Mouse (Mus musculus): Measurements from ENCODE around the gene Prr36. TPM values are rescaled to one million over a fixed set of nuclear protein-coding genes. Genes with fewer than 3 reads are reported as not detected.

Gene Prr36
- polyA plus RNA-seq (2015; fragmentation: Nextera tagmentation; extraction: Ambion mirVana) = 0.32 and 0.47 TPM in 2 replicates

DNA sequence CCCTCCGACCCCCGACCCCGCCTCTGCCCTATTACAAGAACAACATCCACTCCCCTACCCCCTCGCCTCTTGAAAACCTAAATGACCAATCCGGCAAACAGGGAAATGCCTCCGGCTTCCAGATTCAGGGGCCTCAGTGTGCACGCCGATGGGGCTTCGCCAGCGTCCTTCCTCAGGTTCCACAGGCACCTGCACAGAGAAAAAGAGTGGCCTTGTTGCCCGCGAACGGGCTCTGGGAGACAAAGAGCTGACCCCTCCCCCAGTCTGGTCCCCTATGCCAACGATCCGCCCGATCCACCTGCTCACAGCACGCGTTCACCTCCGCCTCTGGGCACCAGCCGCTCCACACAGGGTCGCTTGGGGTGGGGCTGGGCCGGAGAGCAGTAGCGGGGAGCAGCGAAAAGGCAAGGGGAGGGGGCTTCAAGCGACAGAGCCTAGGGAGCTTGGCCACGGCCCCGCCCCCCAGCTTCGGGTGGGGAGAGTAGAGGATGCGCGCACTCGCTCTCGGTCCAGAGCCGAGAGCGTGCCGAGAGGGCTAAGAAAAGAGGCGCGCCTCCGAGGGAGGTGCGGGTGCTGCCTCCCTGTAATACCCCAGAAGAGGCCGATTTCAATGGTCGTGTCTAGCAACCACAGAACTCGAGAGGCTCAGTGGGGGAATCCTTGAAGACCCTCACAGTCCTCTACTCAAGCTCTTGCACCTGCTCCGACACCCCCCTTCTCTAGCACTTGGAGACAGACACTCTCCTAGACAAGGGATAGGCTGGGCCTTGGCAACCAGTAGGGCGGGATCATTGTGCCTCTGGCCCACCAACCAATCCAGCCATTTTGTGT, at the start of gene Prr36:
TSS of gene Prr36 (minus strand) at position 669 of the 831 bp plus-strand sequence.
- Histone ChIP-seq H3K9ac (ENCODE audit: low read depth, low read length) (no peak within 1 kb of the TSS), H3K27me3 (ENCODE audit: control insufficient read depth, insufficient read depth, low read depth, low read length) (peaks cover 49% of the 10 kb centered on the region), H3K4me1 (ENCODE audit: control insufficient read depth, low read depth, low read length) (peaks cover 23% of the 10 kb centered on the region), H3K4me2 (ENCODE audit: low read depth, low read length) (peak within 1 kb of the TSS; percentile 65), H3K9me3 (replicated peaks; ENCODE audit: control insufficient read depth, low read length) (no peaks in the 10 kb centered on the region), H3K36me3 (ENCODE audit: control insufficient read depth, insufficient read depth) (no peaks in the 10 kb centered on the region), H3K4me3 (ENCODE audit: low read depth, low read length) (peak within 1 kb of the TSS; percentile 45), H3K27ac (ENCODE audit: low read length) (no peak within 1 kb of the TSS)
- ATAC-seq (ENCODE audit: low read depth) = no peak
- WGBS (ENCODE audit: insufficient replicate concordance) = 3% methylated on average over 44 of the region's 44 CpGs

DNA sequence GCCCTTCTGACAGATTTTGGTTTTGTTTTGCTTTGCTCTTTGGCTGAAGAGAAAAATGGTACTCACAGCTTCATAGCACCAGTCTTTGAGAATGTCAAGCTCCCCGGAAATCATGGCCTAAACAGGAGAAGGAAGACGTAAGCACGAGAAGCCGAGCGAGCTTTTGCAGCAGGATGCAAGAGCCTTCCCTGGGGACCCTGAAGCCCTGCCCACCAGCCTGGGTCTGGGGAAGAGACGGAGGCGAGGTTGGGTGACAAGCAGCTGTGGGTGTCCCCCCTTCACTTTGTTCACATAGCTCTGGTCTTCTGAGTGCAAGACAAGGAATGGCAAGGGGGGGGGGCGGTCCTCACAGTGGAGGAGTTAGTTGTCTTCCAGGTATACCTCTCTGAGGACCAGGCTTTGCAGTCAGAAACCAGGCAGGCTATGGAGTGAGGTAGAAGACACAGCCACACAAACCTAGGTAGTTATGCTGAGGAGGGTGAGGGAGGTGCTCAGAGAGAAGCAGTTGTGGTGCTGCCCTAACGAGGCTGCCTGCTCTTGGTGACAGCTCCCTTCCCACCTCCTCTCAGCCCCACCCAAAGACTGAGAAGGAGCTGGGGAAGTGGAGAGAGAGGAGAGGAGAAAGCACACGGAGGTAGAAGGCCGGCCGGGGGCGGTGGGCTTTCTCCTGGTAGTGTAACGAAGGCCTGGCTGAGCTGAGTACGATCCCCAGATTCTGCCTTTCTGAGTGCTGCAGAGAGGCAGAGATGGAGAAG, 48.1 kb upstream of the Prr36 start:
- Histone ChIP-seq H3K27ac (ENCODE audit: low read length) (no peak overlapping the region), H3K27me3 (ENCODE audit: control insufficient read depth, insufficient read depth, low read depth, low read length) (no peaks in the 10 kb centered on the region), H3K9me3 (replicated peaks; ENCODE audit: control insufficient read depth, low read length) (no peaks in the 10 kb centered on the region), H3K36me3 (ENCODE audit: control insufficient read depth, insufficient read depth) (peaks cover 41% of the 10 kb centered on the region), H3K4me3 (ENCODE audit: low read depth, low read length) (no peak overlapping the region), H3K4me1 (ENCODE audit: control insufficient read depth, low read depth, low read length) (no peaks in the 10 kb centered on the region), H3K9ac (ENCODE audit: low read depth, low read length) (no peak overlapping the region), H3K4me2 (ENCODE audit: low read depth, low read length) (no peak overlapping the region)
- ATAC-seq (ENCODE audit: low read depth) = no peak
- WGBS (ENCODE audit: insufficient replicate concordance) = 75% methylated on average over 15 of the region's 15 CpGs

DNA sequence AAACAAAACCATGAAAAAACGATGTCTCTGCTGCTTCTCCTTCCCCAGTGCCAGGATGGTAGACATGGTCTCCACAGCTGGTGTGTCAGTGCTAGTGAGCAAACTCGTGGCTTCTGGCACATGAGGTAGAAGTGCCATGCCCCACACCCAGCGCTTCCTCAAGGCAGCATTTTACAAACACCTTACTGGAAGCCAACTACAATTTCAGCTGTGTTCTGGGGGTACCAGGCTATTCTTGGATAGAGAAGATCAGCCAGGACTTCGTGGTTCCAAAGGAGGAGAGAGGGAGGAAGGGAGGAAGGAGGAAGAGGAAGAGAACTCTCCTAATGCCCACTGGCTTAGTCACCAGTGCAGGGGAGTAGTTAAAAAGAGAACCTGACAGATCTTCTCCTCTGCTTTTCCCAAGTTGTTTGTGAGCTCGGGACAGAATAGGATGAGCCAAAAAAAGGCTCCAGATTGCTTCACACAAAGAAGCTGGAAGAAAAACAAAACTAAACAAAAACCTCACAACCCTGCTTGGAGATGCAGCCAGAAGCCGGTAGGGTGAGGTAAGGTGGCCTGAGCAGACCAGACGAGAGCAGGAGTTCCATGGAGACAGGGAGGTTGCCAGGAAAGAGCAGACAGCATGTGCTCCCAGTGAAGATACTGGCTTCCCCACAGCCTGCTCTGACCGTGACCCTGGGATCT, 46.0 kb upstream of the Prr36 start:
- H3K36me3 ChIP-seq (ENCODE audit: control insufficient read depth, insufficient read depth) = peaks cover 26% of the 10 kb centered on the region
- 63% methylated on average over 8 of the region's 8 CpGs for WGBS (ENCODE audit: insufficient replicate concordance)
- H3K9ac ChIP-seq (ENCODE audit: low read depth, low read length) = no peak overlapping the region

DNA sequence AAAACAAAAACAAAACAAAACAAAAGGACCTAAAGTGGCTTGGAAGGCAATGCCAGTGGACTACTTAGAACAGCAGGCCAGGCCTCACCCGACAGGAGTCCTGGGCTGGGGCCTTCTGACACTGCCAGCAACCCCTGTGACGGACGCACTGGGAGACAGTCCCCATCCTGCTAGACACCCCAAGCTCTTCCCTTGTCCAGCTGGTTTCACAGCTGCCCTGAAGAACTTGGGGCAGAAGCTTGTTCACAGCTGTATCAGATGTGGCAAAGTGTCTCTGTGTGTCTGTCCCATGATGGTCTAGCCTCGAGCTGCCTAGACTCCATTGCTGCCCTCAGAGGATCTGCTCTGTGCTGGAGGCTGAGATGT, 42.5 kb upstream of the Prr36 start:
- no peak overlapping the region for H3K4me3 ChIP-seq (ENCODE audit: low read depth, low read length)
- no peaks in the 10 kb centered on the region for H3K9me3 ChIP-seq (replicated peaks; ENCODE audit: control insufficient read depth, low read length)
- no peak overlapping the region for H3K9ac ChIP-seq (ENCODE audit: low read depth, low read length)
- H3K4me1 ChIP-seq (ENCODE audit: control insufficient read depth, low read depth, low read length) = peaks cover 15% of the 10 kb centered on the region
- H3K27me3 ChIP-seq (ENCODE audit: control insufficient read depth, insufficient read depth, low read depth, low read length) = no peaks in the 10 kb centered on the region
- H3K4me2 ChIP-seq (ENCODE audit: low read depth, low read length) = peak overlapping the region; percentile 100
- no peak for ATAC-seq (ENCODE audit: low read depth)
- H3K27ac ChIP-seq (ENCODE audit: low read length) = no peak overlapping the region
- 88% methylated on average over 4 of the region's 4 CpGs for WGBS (ENCODE audit: insufficient replicate concordance)
- H3K36me3 ChIP-seq (ENCODE audit: control insufficient read depth, insufficient read depth) = peaks cover 5% of the 10 kb centered on the region

More for the DNA sequence above, 46.0 kb upstream of the Prr36 start:
- Histone ChIP-seq H3K4me3 (ENCODE audit: low read depth, low read length) (no peak overlapping the region), H3K4me1 (ENCODE audit: control insufficient read depth, low read depth, low read length) (peaks cover 14% of the 10 kb centered on the region), H3K9me3 (replicated peaks; ENCODE audit: control insufficient read depth, low read length) (no peaks in the 10 kb centered on the region), H3K4me2 (ENCODE audit: low read depth, low read length) (no peak overlapping the region), H3K27me3 (ENCODE audit: control insufficient read depth, insufficient read depth, low read depth, low read length) (no peaks in the 10 kb centered on the region), H3K27ac (ENCODE audit: low read length) (no peak overlapping the region)
- no peak for ATAC-seq (ENCODE audit: low read depth)

DNA sequence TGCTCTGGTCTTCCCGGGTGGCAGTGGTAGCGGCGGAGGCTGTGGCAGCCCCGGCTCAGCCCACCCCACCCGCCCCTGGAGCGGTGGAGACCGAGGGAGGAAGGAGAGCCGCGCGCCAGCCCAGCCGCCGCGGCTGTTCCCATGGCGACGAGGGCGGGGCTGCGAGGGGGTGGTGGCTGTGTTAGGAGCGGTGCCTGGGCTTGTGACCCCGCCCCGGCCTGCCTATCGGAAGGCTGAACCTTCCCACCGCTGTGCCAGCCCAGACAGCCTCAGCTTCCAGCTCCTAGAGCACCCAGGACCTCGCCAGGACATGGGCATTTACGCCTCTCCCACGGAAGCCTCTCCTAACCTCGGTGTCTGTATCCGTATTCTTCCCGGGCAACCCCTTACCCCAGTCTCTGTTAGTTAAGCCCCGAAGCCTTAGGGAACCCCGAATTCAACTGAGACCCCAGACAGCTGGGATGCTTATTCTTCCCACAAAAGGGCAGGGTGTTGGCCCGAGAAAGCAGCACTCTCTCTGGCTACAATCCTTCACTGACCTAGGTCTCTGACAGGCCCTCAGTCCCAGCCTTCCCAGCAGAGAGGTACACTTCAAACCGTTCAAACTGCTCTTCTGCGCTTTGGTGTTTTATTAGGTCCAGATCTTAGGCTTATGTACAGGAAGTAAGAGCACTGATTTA, 42.0 kb upstream of the Prr36 start, which contains the start of gene Ctxn1:
TSS of gene Ctxn1 (minus strand) at position 150 of the 680 bp plus-strand sequence.
- Histone ChIP-seq H3K4me2 (ENCODE audit: low read depth, low read length) (peak within 1 kb of the TSS; percentile 100), H3K27me3 (ENCODE audit: control insufficient read depth, insufficient read depth, low read depth, low read length) (no peaks in the 10 kb centered on the region), H3K9ac (ENCODE audit: low read depth, low read length) (peak within 1 kb of the TSS; percentile 60), H3K9me3 (replicated peaks; ENCODE audit: control insufficient read depth, low read length) (no peaks in the 10 kb centered on the region), H3K4me1 (ENCODE audit: control insufficient read depth, low read depth, low read length) (peaks cover 15% of the 10 kb centered on the region), H3K36me3 (ENCODE audit: control insufficient read depth, insufficient read depth) (peaks cover 5% of the 10 kb centered on the region), H3K27ac (ENCODE audit: low read length) (peak within 1 kb of the TSS; percentile 50; the same call in 1 of the 2 replicates), H3K4me3 (ENCODE audit: low read depth, low read length) (peak within 1 kb of the TSS; percentile 67)
- ATAC-seq (ENCODE audit: low read depth) = peak; percentile 96
- 10% methylated on average over 33 of the region's 33 CpGs for WGBS (ENCODE audit: insufficient replicate concordance)

DNA sequence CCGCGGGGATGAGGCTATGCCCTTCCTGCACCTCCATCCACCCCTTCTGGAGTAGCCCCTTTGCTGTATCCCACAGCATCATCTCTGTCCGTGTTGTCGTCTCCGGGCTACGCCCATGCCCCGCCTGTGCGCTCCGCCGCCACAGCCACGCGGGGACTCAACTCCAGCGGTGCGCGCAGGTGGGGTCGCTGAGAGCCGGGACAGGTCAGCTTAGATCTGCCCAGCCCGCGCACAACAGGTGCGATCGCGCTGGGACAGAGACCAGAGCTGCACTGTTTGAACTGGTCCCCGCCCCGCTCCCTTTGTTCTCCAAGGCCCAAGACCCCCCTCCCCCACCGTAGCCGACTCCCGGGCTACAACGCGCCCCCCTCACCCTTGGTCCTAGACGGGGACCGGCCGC, 41.4 kb upstream of the Prr36 start:
- Histone ChIP-seq H3K9me3 (replicated peaks; ENCODE audit: control insufficient read depth, low read length) (no peaks in the 10 kb centered on the region), H3K36me3 (ENCODE audit: control insufficient read depth, insufficient read depth) (peaks cover 5% of the 10 kb centered on the region), H3K9ac (ENCODE audit: low read depth, low read length) (peak overlapping the region; percentile 60), H3K4me2 (ENCODE audit: low read depth, low read length) (peak overlapping the region; percentile 100), H3K27ac (ENCODE audit: low read length) (no peak overlapping the region), H3K27me3 (ENCODE audit: control insufficient read depth, insufficient read depth, low read depth, low read length) (no peaks in the 10 kb centered on the region), H3K4me1 (ENCODE audit: control insufficient read depth, low read depth, low read length) (peaks cover 20% of the 10 kb centered on the region), H3K4me3 (ENCODE audit: low read depth, low read length) (peak overlapping the region; percentile 67)
- under 1% methylated on average over 32 of the region's 32 CpGs for WGBS (ENCODE audit: insufficient replicate concordance)
- peak; percentile 42 for ATAC-seq (ENCODE audit: low read depth)

DNA sequence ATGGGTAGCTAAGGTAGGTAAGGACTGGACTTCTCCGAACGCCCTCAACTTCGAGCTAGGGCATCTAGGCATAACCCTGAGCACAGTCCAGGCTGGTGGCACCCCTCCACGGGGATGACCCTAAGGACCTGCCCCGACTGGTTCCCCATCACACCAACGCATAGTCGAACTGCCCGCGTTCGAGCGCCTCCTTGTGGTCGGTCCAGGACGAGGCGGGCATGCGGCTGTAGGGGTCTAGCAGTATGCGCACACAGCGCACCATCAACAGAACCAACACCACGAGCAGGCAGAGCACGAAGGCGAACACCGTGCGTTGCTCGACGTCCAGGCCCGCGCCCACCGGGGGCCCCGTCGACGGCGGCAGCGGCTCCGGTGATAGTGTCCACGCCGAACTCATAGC, 41.0 kb upstream of the Prr36 start:
- Histone ChIP-seq H3K9me3 (replicated peaks; ENCODE audit: control insufficient read depth, low read length) (no peaks in the 10 kb centered on the region), H3K27me3 (ENCODE audit: control insufficient read depth, insufficient read depth, low read depth, low read length) (no peaks in the 10 kb centered on the region), H3K9ac (ENCODE audit: low read depth, low read length) (peak overlapping the region; percentile 60), H3K36me3 (ENCODE audit: control insufficient read depth, insufficient read depth) (peaks cover 5% of the 10 kb centered on the region), H3K4me1 (ENCODE audit: control insufficient read depth, low read depth, low read length) (peaks cover 22% of the 10 kb centered on the region), H3K27ac (ENCODE audit: low read length) (no peak overlapping the region), H3K4me2 (ENCODE audit: low read depth, low read length) (peak overlapping the region; percentile 100), H3K4me3 (ENCODE audit: low read depth, low read length) (peak overlapping the region; percentile 67)
- WGBS (ENCODE audit: insufficient replicate concordance) = 2% methylated on average over 35 of the region's 35 CpGs
- ATAC-seq (ENCODE audit: low read depth) = peak; percentile 37

DNA sequence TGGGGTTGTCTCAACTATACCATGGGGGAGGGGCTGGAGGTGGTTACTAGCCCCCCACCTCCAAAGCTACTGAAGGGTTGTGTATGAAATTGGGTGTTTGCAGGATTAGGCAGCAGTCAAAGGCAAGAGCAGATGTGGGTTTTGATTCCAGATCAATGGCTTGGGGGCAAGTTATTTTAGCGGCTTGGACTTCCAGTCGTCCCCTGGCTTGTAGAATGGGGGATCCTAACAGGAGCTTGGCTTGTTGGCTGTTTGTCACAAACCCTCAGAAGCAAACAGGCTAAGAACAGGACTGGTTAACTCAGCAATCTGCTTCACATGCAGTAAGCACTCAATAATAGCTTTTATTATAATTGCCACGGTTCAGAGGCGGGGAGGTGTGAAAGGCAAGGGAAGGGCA, 40.1 kb upstream of the Prr36 start:
- 86% methylated on average over 4 of the region's 4 CpGs for WGBS (ENCODE audit: insufficient replicate concordance)
- Histone ChIP-seq H3K9ac (ENCODE audit: low read depth, low read length) (no peak overlapping the region), H3K4me2 (ENCODE audit: low read depth, low read length) (no peak overlapping the region), H3K27ac (ENCODE audit: low read length) (no peak overlapping the region), H3K9me3 (replicated peaks; ENCODE audit: control insufficient read depth, low read length) (no peaks in the 10 kb centered on the region), H3K4me3 (ENCODE audit: low read depth, low read length) (no peak overlapping the region), H3K27me3 (ENCODE audit: control insufficient read depth, insufficient read depth, low read depth, low read length) (no peaks in the 10 kb centered on the region), H3K4me1 (ENCODE audit: control insufficient read depth, low read depth, low read length) (peaks cover 26% of the 10 kb centered on the region), H3K36me3 (ENCODE audit: control insufficient read depth, insufficient read depth) (peaks cover 5% of the 10 kb centered on the region)
- ATAC-seq (ENCODE audit: low read depth) = no peak

All from liver, embryonic 16.5 days (tissue).